Mouse (Mus musculus) lung, postnatal 0 days (tissue): ENCODE measurements around the gene Gm9999. TPM values are rescaled to one million over a fixed set of nuclear protein-coding genes. Genes with fewer than 3 reads are reported as not detected.
"Not testable (repeated sequence)": the region's sequence is repeated elsewhere in the genome, so short reads cannot be mapped to it uniquely, and the experiment has no call there.

ENCODE experiments used
- ATAC-seq: fragments of 200-750 bp; cut with Nextera tagmentation; 2 replicates; pipeline ENCODE4 v1.8.0; 2017; ENCODE audit warnings: moderate library complexity
- DNase-seq: peaks from one replicate; pipeline ENCODE4 v3.0.0-alpha.2; 2016; ENCODE audit warnings: low spot score
- H3K27ac ChIP-seq: fragments of 300-500 bp; sonication (generic); 2 replicates; pipeline ENCODE4 v1.5.1; 2014; ENCODE audit warnings: antibody characterized with exemption, mild to moderate bottlenecking, low read length, mixed read lengths
- H3K27me3 ChIP-seq: fragments of 300-500 bp; sonication (generic); replicated peaks from 2 replicates; pipeline ENCODE4 v1.6.1; 2014; ENCODE audit warnings: low read length, mixed read lengths; ENCODE audit not compliant: insufficient read depth
- H3K36me3 ChIP-seq: fragments of 300-500 bp; sonication (generic); 2 replicates; pipeline ENCODE4 v1.6.1; 2014; ENCODE audit warnings: low read length, mixed read lengths; ENCODE audit not compliant: insufficient read depth
- H3K4me1 ChIP-seq: fragments of 300-500 bp; sonication (generic); 2 replicates; pipeline ENCODE4 v1.6.1; 2014; ENCODE audit warnings: antibody characterized with exemption, low read depth, low read length, mixed read lengths; ENCODE audit not compliant: insufficient read depth
- H3K4me2 ChIP-seq: fragments of 300-500 bp; sonication (generic); replicated peaks from 2 replicates; pipeline ENCODE4 v1.6.1; 2014; ENCODE audit warnings: low read depth, mild to moderate bottlenecking, low read length, moderate library complexity, mixed read lengths
- H3K4me3 ChIP-seq: fragments of 300-500 bp; sonication (generic); 2 replicates; pipeline ENCODE4 v1.5.1; 2014; ENCODE audit warnings: low read depth, low read length
- H3K9ac ChIP-seq: fragments of 300-500 bp; sonication (generic); replicated peaks from 2 replicates; pipeline ENCODE4 v1.6.1; 2014; ENCODE audit warnings: low read depth, mild to moderate bottlenecking
- H3K9me3 ChIP-seq: fragments of 300-500 bp; sonication (generic); 2 replicates; pipeline ENCODE4 v1.6.1; 2016; ENCODE audit warnings: low read length, mixed read lengths
- CTCF ChIP-seq: IDR thresholded peaks from 2 replicates; pipeline ENCODE4 v1.5.1; 2016; ENCODE audit warnings: antibody characterized with exemption, mild to moderate bottlenecking
- EP300 ChIP-seq: IDR thresholded peaks from 2 replicates; pipeline ENCODE4 v1.6.1; 2016; ENCODE audit warnings: antibody characterized with exemption, mild to moderate bottlenecking, control low read depth
- WGBS: fragments of 180-500 bp; shearing (Covaris S2); extraction: QIAGEN DNeasy Blood & Tissue Kit; methylation state at CpG from one replicate; pipeline ENCODE4 v1.1.7; 2014; 5-methylcytosine and 5-hydroxymethylcytosine counted together
- polyA plus RNA-seq: library from polyadenylated mRNA; unstranded; fragments of >200 nt; fragmentation: Nextera tagmentation; extraction: Ambion mirVana; gene quantifications from 2 replicates; pipeline ENCODE4 v1.2.1, GENCODE M21; 2015

The Gm9999 gene
- polyA plus RNA-seq, 1 experiment from 2014 or later, result not detected

- Histone ChIP-seq H3K4me1 (no peaks in the 10 kb centered on the region), H3K36me3 (no peaks in the 10 kb centered on the region), H3K27me3 (no peaks in the 10 kb centered on the region), H3K4me2 (0 out of 2 replicates have a peak overlapping the region, but pooled peaks have one; percentile 32), H3K4me3 (no peak overlapping the region), H3K9ac (no peak overlapping the region), H3K27ac (no peak overlapping the region), H3K9me3 (no peaks in the 10 kb centered on the region)
- TF ChIP-seq EP300 (no peak), CTCF (no peak)
- 8% methylated on average over 8 of the region's 8 CpGs for WGBS
- ATAC-seq (peak; percentile 74), DNase-seq (peak; percentile 80)
These were observed 37.6 kb downstream of the Gm9999 start for GRCm38 (mm10) chr7:47020956-47021355.

- Histone ChIP-seq H3K27ac (no peak overlapping the region), H3K4me2 (no peak overlapping the region), H3K9ac (no peak overlapping the region), H3K4me3 (no peak overlapping the region), H3K27me3 (no peaks in the 10 kb centered on the region), H3K36me3 (no peaks in the 10 kb centered on the region), H3K4me1 (no peaks in the 10 kb centered on the region), H3K9me3 (no peaks in the 10 kb centered on the region)
- peak; percentile 45; the same call in 1 of the 2 replicates for ATAC-seq
- DNase-seq, result peak; percentile 52
- TF ChIP-seq CTCF, result no peak
- WGBS, result 49% methylated on average over 8 of the region's 8 CpGs
These were observed 39.1 kb downstream of the Gm9999 start for GRCm38 (mm10) chr7:47022482-47022881.

- H3K4me1 ChIP-seq, result no peaks in the 10 kb centered on the region
- WGBS, result 9% methylated on average over 6 of the region's 6 CpGs
- TF ChIP-seq EP300 (no peak), CTCF (peak; percentile 91)
- H3K4me3 ChIP-seq, result no peak overlapping the region
- no peak overlapping the region for H3K9ac ChIP-seq
- H3K27me3 ChIP-seq, result no peaks in the 10 kb centered on the region
- H3K9me3 ChIP-seq, result no peaks in the 10 kb centered on the region
- ATAC-seq (0 out of 2 replicates have a peak, but pooled peaks have one; percentile 23), DNase-seq (peak; percentile 88)
- H3K4me2 ChIP-seq, result no peak overlapping the region
- no peak overlapping the region for H3K27ac ChIP-seq
- H3K36me3 ChIP-seq, result no peaks in the 10 kb centered on the region
These were observed 40.1 kb downstream of the Gm9999 start for GRCm38 (mm10) chr7:47023530-47023929.

GRCm38 (mm10) chr7:47024454-47024853 lies 41.1 kb downstream of the Gm9999 start:
- TF ChIP-seq EP300 (no peak), CTCF (no peak)
- ATAC-seq, result no peak
- Histone ChIP-seq H3K36me3 (no peaks in the 10 kb centered on the region), H3K27me3 (no peaks in the 10 kb centered on the region), H3K9me3 (no peaks in the 10 kb centered on the region), H3K27ac (no peak overlapping the region), H3K4me3 (no peak overlapping the region), H3K9ac (no peak overlapping the region), H3K4me2 (no peak overlapping the region), H3K4me1 (no peaks in the 10 kb centered on the region)
- 82% methylated on average over 7 of the region's 7 CpGs for WGBS
- DNase-seq, result no peak

GRCm38 (mm10) chr7:47025429-47025828 lies 42.0 kb downstream of the Gm9999 start:
- no peak overlapping the region for H3K27ac ChIP-seq
- ATAC-seq (no peak), DNase-seq (no peak)
- H3K36me3 ChIP-seq, result no peaks in the 10 kb centered on the region
- H3K9ac ChIP-seq, result no peak overlapping the region
- no peaks in the 10 kb centered on the region for H3K4me1 ChIP-seq
- no peak overlapping the region for H3K4me3 ChIP-seq
- no peaks in the 10 kb centered on the region for H3K9me3 ChIP-seq
- 59% methylated on average over 9 of the region's 9 CpGs for WGBS
- TF ChIP-seq CTCF (no peak), EP300 (no peak)
- no peak overlapping the region for H3K4me2 ChIP-seq
- H3K27me3 ChIP-seq, result no peaks in the 10 kb centered on the region

GRCm38 (mm10) chr7:47026899-47027298 lies 43.5 kb downstream of the Gm9999 start:
- H3K4me3 ChIP-seq, H3K9ac ChIP-seq, H3K4me2 ChIP-seq, ATAC-seq, DNase-seq, H3K4me1 ChIP-seq, H3K27me3 ChIP-seq, H3K36me3 ChIP-seq, H3K27ac ChIP-seq, H3K9me3 ChIP-seq: not testable (repeated sequence)
- WGBS, result 71% methylated on average over 3 of the region's 3 CpGs

GRCm38 (mm10) chr7:47027520-47027919 lies 44.1 kb downstream of the Gm9999 start:
- WGBS, result 86% methylated on average over 1 of the region's 1 CpGs
- H3K4me1 ChIP-seq, result no peaks in the 10 kb centered on the region
- no peak overlapping the region for H3K4me3 ChIP-seq
- H3K4me2 ChIP-seq, result no peak overlapping the region
- H3K27ac ChIP-seq, result no peak overlapping the region
- no peak overlapping the region for H3K9ac ChIP-seq
- no peak for ATAC-seq
- H3K9me3 ChIP-seq, result no peaks in the 10 kb centered on the region
- peak; percentile 32 for DNase-seq
- no peaks in the 10 kb centered on the region for H3K36me3 ChIP-seq
- H3K27me3 ChIP-seq, result no peaks in the 10 kb centered on the region
- TF ChIP-seq CTCF, result peak; percentile 39
- TF ChIP-seq EP300, result no peak
